Mouse (Mus musculus) lung, embryonic 14.5 days (tissue): ENCODE data around the gene Washc3. TPM values are rescaled to one million over a fixed set of nuclear protein-coding genes. Genes with fewer than 3 reads are reported as not detected.

Experiments used
- ATAC-seq: fragments of 200-750 bp; cut with Nextera tagmentation; 2 replicates; pipeline ENCODE4 v1.8.0; 2017; ENCODE audit warnings: mild to moderate bottlenecking, moderate TSS enrichment, moderate library complexity; ENCODE audit not compliant: insufficient read depth
- DNase-seq: peaks from one replicate; pipeline ENCODE4 v3.0.0-alpha.2; 2015
- H3K27ac ChIP-seq: fragments of 300-500 bp; sonication (generic); 2 replicates; pipeline ENCODE4 v1.5.1; 2014; ENCODE audit warnings: low read depth, mild to moderate bottlenecking, moderate library complexity
- H3K27me3 ChIP-seq: fragments of 300-500 bp; sonication (generic); 2 replicates; pipeline ENCODE4 v1.6.1; 2014; ENCODE audit warnings: low read length, control low read depth; ENCODE audit not compliant: insufficient read depth
- H3K36me3 ChIP-seq: fragments of 300-500 bp; sonication (generic); 2 replicates; pipeline ENCODE4 v1.6.1; 2014; ENCODE audit warnings: control low read depth; ENCODE audit not compliant: insufficient read depth
- H3K4me1 ChIP-seq: fragments of 300-500 bp; sonication (generic); 2 replicates; pipeline ENCODE4 v1.6.1; 2014; ENCODE audit warnings: antibody characterized with exemption, control low read depth; ENCODE audit not compliant: insufficient read depth
- H3K4me2 ChIP-seq: fragments of 300-500 bp; sonication (generic); 2 replicates; pipeline ENCODE4 v1.6.1; 2014; ENCODE audit warnings: mild to moderate bottlenecking
- H3K4me3 ChIP-seq: fragments of 300-500 bp; sonication (generic); 2 replicates; pipeline ENCODE4 v1.5.1; 2014; ENCODE audit warnings: low read depth, low read length
- H3K9ac ChIP-seq: fragments of 300-500 bp; sonication (generic); 2 replicates; pipeline ENCODE4 v1.6.1; 2014
- H3K9me3 ChIP-seq: fragments of 300-500 bp; sonication (generic); 2 replicates; pipeline ENCODE4 v1.6.1; 2016; ENCODE audit warnings: low read depth, low read length, control low read depth
- CTCF ChIP-seq: IDR thresholded peaks from 2 replicates; pipeline ENCODE4 v1.5.1; 2016; ENCODE audit warnings: antibody characterized with exemption, low read depth
- WGBS: fragments of 180-500 bp; shearing (Covaris S2); extraction: QIAGEN DNeasy Blood & Tissue Kit; methylation state at CpG from one replicate; pipeline ENCODE4 v1.1.7; 2014; 5-methylcytosine and 5-hydroxymethylcytosine counted together
- polyA plus RNA-seq: library from polyadenylated mRNA; unstranded; fragments of >200 nt; fragmentation: Nextera tagmentation; extraction: Ambion mirVana; gene quantifications from 2 replicates; pipeline ENCODE4 v1.2.1, GENCODE M21; 2014

Washc3 gene
- polyA plus RNA-seq, 1 experiment from 2014 or later, result 55.6 TPM

DNA sequence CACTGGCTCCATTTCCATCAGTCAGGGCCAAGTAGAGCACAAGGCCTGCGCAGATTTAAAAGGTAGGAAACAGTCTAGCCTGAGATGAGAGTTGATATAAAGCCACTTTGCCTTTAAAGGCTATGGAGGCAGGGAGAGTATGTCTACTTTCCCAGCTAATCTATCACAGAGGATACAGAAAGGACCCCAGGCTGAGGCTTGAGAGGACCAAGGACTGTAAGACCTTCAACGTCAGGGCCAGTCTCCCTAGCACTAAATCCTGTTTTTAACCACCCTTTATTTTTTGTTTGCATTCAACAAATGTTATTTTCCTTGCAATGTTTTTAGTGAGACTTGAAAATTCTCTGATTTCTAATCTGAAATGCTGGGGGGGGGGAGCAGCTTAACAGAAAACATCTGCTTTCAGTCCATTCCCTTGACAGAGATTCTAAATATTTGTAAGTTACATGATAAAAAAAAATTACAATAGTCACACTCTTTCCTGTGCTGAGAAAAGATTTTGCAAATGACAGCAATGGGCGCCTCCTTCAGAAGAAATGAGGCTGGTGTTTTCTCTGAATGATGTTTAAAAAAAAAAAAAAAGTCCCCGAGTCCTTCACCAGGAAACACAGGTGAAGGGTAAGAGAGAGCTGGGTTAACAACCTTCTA lies 83.6 kb downstream of the Washc3 start:
- Histone ChIP-seq H3K9me3 (no peaks in the 10 kb centered on the region), H3K4me3 (no peak overlapping the region), H3K36me3 (no peaks in the 10 kb centered on the region), H3K27ac (peak overlapping the region; percentile 78), H3K4me2 (no peak overlapping the region), H3K9ac (no peak overlapping the region), H3K27me3 (no peaks in the 10 kb centered on the region), H3K4me1 (peaks cover 12% of the 10 kb centered on the region; the same call in 1 of the 2 replicates)
- 42% methylated on average over 4 of the region's 4 CpGs for WGBS
- ATAC-seq (peak; percentile 86), DNase-seq (peak; percentile 74)
- no peak for TF ChIP-seq CTCF

- no peaks in the 10 kb centered on the region for H3K27me3 ChIP-seq
- H3K4me3 ChIP-seq, result no peak overlapping the region
- no peak for DNase-seq
- no peak for ATAC-seq
- H3K27ac ChIP-seq, result no peak overlapping the region
- H3K9ac ChIP-seq, result no peak overlapping the region
- peaks cover 10% of the 10 kb centered on the region; the same call in 1 of the 2 replicates for H3K4me1 ChIP-seq
- TF ChIP-seq CTCF, result no peak
- 63% methylated on average over 8 of the region's 8 CpGs for WGBS
- no peaks in the 10 kb centered on the region for H3K36me3 ChIP-seq
- no peaks in the 10 kb centered on the region for H3K9me3 ChIP-seq
- no peak overlapping the region for H3K4me2 ChIP-seq
These were observed 86.4 kb downstream of the Washc3 start for GRCm38 (mm10) chr10:88287261-88287660.

DNA sequence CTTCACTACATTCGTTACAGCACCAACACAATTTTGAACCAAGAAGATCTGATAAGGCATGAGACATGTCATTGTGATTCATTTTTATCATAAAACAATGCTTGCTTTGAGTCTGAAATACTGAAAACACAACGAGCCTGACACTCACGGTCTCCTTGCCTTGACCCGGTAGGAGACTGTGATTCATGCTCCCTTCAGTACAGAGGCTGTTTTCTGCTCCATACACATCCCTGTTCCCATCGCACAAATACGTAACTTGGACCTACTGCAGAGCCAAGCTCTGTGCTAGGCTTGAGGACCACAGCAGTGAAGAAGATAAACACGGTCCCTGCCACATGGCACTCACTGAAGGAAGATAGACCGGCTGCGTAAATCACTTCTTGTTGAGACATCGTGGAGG lies 87.2 kb downstream of the Washc3 start:
- H3K9me3 ChIP-seq, result no peaks in the 10 kb centered on the region
- H3K27me3 ChIP-seq, result no peaks in the 10 kb centered on the region
- peaks cover 10% of the 10 kb centered on the region; the same call in 1 of the 2 replicates for H3K4me1 ChIP-seq
- DNase-seq (no peak), ATAC-seq (no peak)
- H3K4me2 ChIP-seq, result no peak overlapping the region
- no peak overlapping the region for H3K27ac ChIP-seq
- no peaks in the 10 kb centered on the region for H3K36me3 ChIP-seq
- no peak overlapping the region for H3K9ac ChIP-seq
- TF ChIP-seq CTCF, result no peak
- 62% methylated on average over 10 of the region's 10 CpGs for WGBS
- no peak overlapping the region for H3K4me3 ChIP-seq

DNA sequence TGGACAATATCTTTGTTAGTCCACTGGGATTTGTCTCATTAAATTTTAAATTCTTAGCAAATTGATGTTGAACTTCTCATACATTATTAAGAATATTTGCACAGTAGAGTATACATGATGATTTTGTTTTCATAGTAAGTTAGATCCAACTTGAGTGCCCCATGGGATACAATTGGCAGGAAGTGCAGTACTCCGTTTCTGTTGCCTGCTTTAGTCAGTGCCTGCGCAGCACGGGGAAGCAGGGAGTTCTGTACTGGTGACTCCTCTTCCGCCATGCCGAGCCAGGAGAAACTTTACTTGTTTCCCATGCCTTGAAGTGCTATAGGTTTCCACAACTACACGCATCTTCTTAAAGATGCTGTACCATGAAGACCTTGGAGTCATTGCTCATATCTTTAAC lies 94.2 kb downstream of the Washc3 start:
- WGBS, result 83% methylated on average over 6 of the region's 6 CpGs
- Histone ChIP-seq H3K4me1 (no peaks in the 10 kb centered on the region), H3K36me3 (no peaks in the 10 kb centered on the region), H3K9ac (no peak overlapping the region), H3K4me2 (no peak overlapping the region), H3K27ac (no peak overlapping the region), H3K27me3 (no peaks in the 10 kb centered on the region), H3K4me3 (no peak overlapping the region), H3K9me3 (peaks cover 4% of the 10 kb centered on the region; the same call in 1 of the 2 replicates)
- ATAC-seq (no peak), DNase-seq (no peak)
- no peak for TF ChIP-seq CTCF

Other genes with a start within 250 kb of the Washc3 start
- 0.66 and 0.74 TPM in 2 replicates for gene Pmch, start 110.0 kb upstream of the Washc3 start, polyA plus RNA-seq
- 17.8 and 22.1 TPM in 2 replicates for gene Parpbp, start 54.2 kb upstream of the Washc3 start, polyA plus RNA-seq
- gene Nup37, start 54.1 kb upstream of the Washc3 start, polyA plus RNA-seq, result 104 and 109 TPM in 2 replicates
- 43.9 and 45.7 TPM in 2 replicates for gene Dram1, start 178.0 kb downstream of the Washc3 start, polyA plus RNA-seq
- gene Gnptab, start 178.0 kb downstream of the Washc3 start, polyA plus RNA-seq, result 19.7 and 19.8 TPM in 2 replicates